Mouse (Mus musculus): ENCODE measurements around the gene Epsti1. TPM values are rescaled to one million over a fixed set of nuclear protein-coding genes. Genes with fewer than 3 reads are reported as not detected.

The Epsti1 gene
- polyA plus RNA-seq, 1 experiment from 2014 or later = 0.42 TPM

- WGBS = 60% methylated on average over 6 of the region's 6 CpGs
- H3K9me3 ChIP-seq = no peaks in the 10 kb centered on the region
- no peak for ATAC-seq (ENCODE audit: insufficient number of reproducible peaks, insufficient read depth, low FRiP score, low TSS enrichment, low read depth)
- H3K4me1 ChIP-seq = no peaks in the 10 kb centered on the region
- H3K4me2 ChIP-seq = no peak overlapping the region
- H3K9ac ChIP-seq = no peak overlapping the region
- H3K4me3 ChIP-seq = no peak overlapping the region
- H3K36me3 ChIP-seq = no peaks in the 10 kb centered on the region
- no peak overlapping the region for H3K27ac ChIP-seq
- no peaks in the 10 kb centered on the region for H3K27me3 ChIP-seq
Observed at GRCm38 (mm10) chr14:77961741-77962140, 57.7 kb downstream of the Epsti1 start.

DNA sequence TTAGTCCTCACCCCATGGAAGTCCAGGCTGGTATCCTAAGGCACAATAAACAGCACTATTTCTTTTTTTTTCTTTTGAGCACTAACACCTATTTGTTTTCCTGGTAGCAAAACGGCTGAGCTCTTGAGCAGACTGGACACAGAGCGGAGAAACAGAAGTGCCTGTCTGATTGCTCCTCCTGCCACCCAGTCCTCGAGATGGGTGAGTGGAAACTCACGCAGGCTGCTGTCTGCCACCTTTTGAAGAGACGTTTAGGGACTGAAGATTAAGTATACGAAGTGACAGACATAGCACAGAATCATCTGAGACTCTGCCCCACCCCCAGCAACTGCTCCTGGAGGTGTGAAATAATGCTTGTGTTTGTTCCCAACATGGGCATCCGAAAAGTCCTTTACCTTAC is 59.5 kb downstream of the Epsti1 start:
- H3K4me3 ChIP-seq = no peak overlapping the region
- H3K4me2 ChIP-seq = no peak overlapping the region
- 67% methylated on average over 7 of the region's 7 CpGs for WGBS
- H3K9me3 ChIP-seq = no peaks in the 10 kb centered on the region
- H3K27ac ChIP-seq = no peak overlapping the region
- H3K27me3 ChIP-seq = no peaks in the 10 kb centered on the region
- no peak for ATAC-seq (ENCODE audit: insufficient number of reproducible peaks, insufficient read depth, low FRiP score, low TSS enrichment, low read depth)
- H3K4me1 ChIP-seq = no peaks in the 10 kb centered on the region
- H3K36me3 ChIP-seq = no peaks in the 10 kb centered on the region
- no peak overlapping the region for H3K9ac ChIP-seq

- ATAC-seq (ENCODE audit: insufficient number of reproducible peaks, insufficient read depth, low FRiP score, low TSS enrichment, low read depth) = no peak
- Histone ChIP-seq H3K36me3 (no peaks in the 10 kb centered on the region), H3K27ac (no peak overlapping the region), H3K4me3 (no peak overlapping the region), H3K4me1 (no peaks in the 10 kb centered on the region), H3K9ac (no peak overlapping the region), H3K9me3 (no peaks in the 10 kb centered on the region), H3K4me2 (no peak overlapping the region), H3K27me3 (no peaks in the 10 kb centered on the region; the same call in 1 of the 2 replicates)
- WGBS = 80% methylated on average over 4 of the region's 4 CpGs
Observed at GRCm38 (mm10) chr14:77971355-77971754, 67.3 kb downstream of the Epsti1 start.

DNA sequence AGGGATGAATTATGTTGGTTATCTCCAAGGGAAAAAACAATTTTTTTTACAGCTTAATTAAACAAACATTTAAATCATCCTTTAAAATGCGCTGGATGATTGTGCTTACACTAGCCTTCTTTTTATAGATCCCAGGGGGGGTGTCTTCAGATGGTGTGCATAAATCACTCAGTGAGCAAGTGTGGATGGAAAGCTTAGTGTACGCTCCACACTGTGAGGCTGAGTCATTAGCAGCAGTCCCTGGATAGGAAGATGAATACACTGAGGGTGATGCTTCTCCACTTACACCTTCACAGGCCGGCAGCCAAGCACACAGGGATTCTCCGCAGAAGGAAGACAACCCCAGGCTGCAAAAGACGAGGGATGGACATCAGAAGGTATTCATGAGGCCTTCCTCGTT is 70.2 kb downstream of the Epsti1 start:
- Histone ChIP-seq H3K27ac (no peak overlapping the region), H3K4me2 (no peak overlapping the region), H3K4me3 (no peak overlapping the region), H3K36me3 (no peaks in the 10 kb centered on the region), H3K9me3 (no peaks in the 10 kb centered on the region), H3K27me3 (no peaks in the 10 kb centered on the region; the same call in 1 of the 2 replicates), H3K4me1 (no peaks in the 10 kb centered on the region), H3K9ac (no peak overlapping the region)
- no peak for ATAC-seq (ENCODE audit: insufficient number of reproducible peaks, insufficient read depth, low FRiP score, low TSS enrichment, low read depth)
- 75% methylated on average over 6 of the region's 6 CpGs for WGBS

DNA sequence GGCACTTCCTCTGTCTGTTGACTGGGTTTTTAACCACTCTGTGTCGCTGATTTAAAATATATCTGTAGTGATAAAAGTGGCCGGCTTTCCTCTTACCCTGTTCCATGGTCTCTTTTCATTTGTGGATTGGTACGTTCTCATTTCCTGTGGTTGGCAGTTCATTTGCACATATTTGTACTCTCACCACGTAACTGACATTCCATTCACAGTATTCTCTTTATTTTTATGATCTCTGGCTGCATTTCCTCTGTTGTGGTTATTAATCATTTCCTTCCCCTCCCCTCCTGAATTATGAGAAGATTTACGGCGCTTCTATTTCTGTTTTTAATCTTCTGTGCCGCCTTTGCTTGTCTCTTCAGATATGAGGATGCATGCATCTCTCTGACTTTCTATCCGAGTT is 71.7 kb downstream of the Epsti1 start:
- no peak overlapping the region for H3K9ac ChIP-seq
- no peak overlapping the region for H3K4me2 ChIP-seq
- ATAC-seq (ENCODE audit: insufficient number of reproducible peaks, insufficient read depth, low FRiP score, low TSS enrichment, low read depth) = no peak

DNA sequence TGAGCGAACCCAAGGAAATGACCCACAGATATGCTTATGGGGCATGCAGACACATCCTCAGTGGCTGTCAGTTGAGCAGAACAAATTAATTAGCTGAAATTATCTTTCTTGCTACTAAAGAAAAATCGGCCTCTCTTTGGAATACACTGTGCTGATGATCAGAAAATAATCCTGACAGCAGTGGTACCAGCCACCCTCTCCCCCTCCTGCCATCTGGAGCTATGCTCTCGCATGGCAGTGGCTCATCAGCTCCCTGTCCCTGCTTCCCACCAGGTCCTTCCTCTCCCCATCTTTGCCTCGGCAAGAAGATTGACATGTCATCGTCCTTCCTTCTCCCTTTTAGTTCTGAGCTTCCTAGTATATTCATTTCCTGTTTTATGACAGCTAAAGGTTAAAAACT is 77.5 kb downstream of the Epsti1 start:
- WGBS = 66% methylated on average over 5 of the region's 5 CpGs
- Histone ChIP-seq H3K9ac (no peak overlapping the region), H3K36me3 (no peaks in the 10 kb centered on the region), H3K4me1 (no peaks in the 10 kb centered on the region), H3K4me2 (no peak overlapping the region), H3K27ac (no peak overlapping the region), H3K27me3 (no peaks in the 10 kb centered on the region), H3K4me3 (no peak overlapping the region), H3K9me3 (no peaks in the 10 kb centered on the region)
- no peak for ATAC-seq (ENCODE audit: insufficient number of reproducible peaks, insufficient read depth, low FRiP score, low TSS enrichment, low read depth)

More for the DNA sequence above, 71.7 kb downstream of the Epsti1 start:
- Histone ChIP-seq H3K27ac (no peak overlapping the region), H3K27me3 (no peaks in the 10 kb centered on the region), H3K36me3 (no peaks in the 10 kb centered on the region), H3K9me3 (no peaks in the 10 kb centered on the region), H3K4me3 (no peak overlapping the region), H3K4me1 (no peaks in the 10 kb centered on the region)
- WGBS = 44% methylated on average over 8 of the region's 8 CpGs

GRCm38 (mm10) chr14:77997731-77998130 is 93.7 kb downstream of the Epsti1 start:
- Histone ChIP-seq H3K27me3 (no peaks in the 10 kb centered on the region), H3K4me3 (no peak overlapping the region), H3K4me1 (0 out of 2 replicates have a peak, but pooled peaks cover 3% of the 10 kb centered on the region), H3K9ac (no peak overlapping the region), H3K27ac (no peak overlapping the region), H3K36me3 (no peaks in the 10 kb centered on the region), H3K9me3 (no peaks in the 10 kb centered on the region), H3K4me2 (no peak overlapping the region)
- ATAC-seq (ENCODE audit: insufficient number of reproducible peaks, insufficient read depth, low FRiP score, low TSS enrichment, low read depth) = no peak

DNA sequence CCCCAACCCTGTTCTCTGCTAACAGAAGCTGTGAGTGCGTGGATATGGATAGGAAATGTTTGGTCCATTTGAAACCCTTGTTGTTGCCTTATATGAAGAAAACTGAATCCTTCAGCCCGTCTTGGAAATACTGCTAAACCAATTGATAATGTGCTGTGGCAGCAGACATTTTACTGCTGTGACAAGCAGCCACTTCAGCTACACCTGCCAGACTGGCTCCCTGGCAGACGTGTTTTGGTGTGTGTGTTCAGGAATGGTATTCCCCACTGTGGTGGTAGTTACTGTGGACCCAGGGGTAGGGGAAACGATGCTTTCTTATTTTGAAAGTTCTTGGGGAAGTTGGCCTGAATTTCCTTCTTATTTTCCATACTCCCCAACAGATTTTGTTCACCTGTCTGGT is 100.4 kb downstream of the Epsti1 start:
- Histone ChIP-seq H3K4me2 (no peak overlapping the region), H3K9ac (no peak overlapping the region), H3K4me1 (no peaks in the 10 kb centered on the region), H3K36me3 (no peaks in the 10 kb centered on the region), H3K4me3 (no peak overlapping the region), H3K27me3 (no peaks in the 10 kb centered on the region), H3K27ac (no peak overlapping the region), H3K9me3 (no peaks in the 10 kb centered on the region)
- ATAC-seq (ENCODE audit: insufficient number of reproducible peaks, insufficient read depth, low FRiP score, low TSS enrichment, low read depth) = no peak
- WGBS = 84% methylated on average over 4 of the region's 4 CpGs

DNA sequence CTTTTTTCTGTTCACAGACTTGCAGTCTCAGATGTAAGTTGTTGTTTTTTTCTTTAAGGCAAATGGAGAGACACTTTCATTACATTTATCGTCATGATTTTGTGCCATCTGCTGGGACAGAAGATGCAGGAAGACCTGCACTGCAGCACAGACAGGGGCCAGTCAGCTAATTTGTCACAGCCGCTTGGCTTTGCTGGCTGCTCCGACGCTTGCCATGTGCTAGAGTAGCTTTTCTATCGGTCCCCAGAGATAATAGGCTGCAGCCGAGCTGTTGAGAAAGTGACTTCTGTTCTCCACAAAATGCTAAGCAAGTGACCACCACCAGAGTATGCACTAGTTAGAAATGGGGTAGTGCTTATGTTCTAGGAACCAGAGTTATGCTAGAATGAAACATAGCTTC is 104.0 kb downstream of the Epsti1 start:
- Histone ChIP-seq H3K27me3 (no peaks in the 10 kb centered on the region), H3K9me3 (no peaks in the 10 kb centered on the region), H3K4me3 (no peak overlapping the region), H3K36me3 (no peaks in the 10 kb centered on the region), H3K27ac (no peak overlapping the region), H3K4me2 (no peak overlapping the region), H3K4me1 (peaks cover 18% of the 10 kb centered on the region), H3K9ac (no peak overlapping the region)
- no peak for ATAC-seq (ENCODE audit: insufficient number of reproducible peaks, insufficient read depth, low FRiP score, low TSS enrichment, low read depth)
- 18% methylated on average over 6 of the region's 6 CpGs for WGBS

GRCm38 (mm10) chr14:78011808-78012207 is 107.8 kb downstream of the Epsti1 start:
- Histone ChIP-seq H3K27me3 (no peaks in the 10 kb centered on the region), H3K27ac (peak overlapping the region; percentile 44; the same call in 1 of the 2 replicates), H3K4me3 (no peak overlapping the region), H3K4me2 (0 out of 2 replicates have a peak overlapping the region, but pooled peaks have one; percentile 0), H3K4me1 (peaks cover 21% of the 10 kb centered on the region), H3K9ac (no peak overlapping the region), H3K36me3 (no peaks in the 10 kb centered on the region), H3K9me3 (no peaks in the 10 kb centered on the region)
- no peak for ATAC-seq (ENCODE audit: insufficient number of reproducible peaks, insufficient read depth, low FRiP score, low TSS enrichment, low read depth)
- WGBS = 56% methylated on average over 10 of the region's 10 CpGs

DNA sequence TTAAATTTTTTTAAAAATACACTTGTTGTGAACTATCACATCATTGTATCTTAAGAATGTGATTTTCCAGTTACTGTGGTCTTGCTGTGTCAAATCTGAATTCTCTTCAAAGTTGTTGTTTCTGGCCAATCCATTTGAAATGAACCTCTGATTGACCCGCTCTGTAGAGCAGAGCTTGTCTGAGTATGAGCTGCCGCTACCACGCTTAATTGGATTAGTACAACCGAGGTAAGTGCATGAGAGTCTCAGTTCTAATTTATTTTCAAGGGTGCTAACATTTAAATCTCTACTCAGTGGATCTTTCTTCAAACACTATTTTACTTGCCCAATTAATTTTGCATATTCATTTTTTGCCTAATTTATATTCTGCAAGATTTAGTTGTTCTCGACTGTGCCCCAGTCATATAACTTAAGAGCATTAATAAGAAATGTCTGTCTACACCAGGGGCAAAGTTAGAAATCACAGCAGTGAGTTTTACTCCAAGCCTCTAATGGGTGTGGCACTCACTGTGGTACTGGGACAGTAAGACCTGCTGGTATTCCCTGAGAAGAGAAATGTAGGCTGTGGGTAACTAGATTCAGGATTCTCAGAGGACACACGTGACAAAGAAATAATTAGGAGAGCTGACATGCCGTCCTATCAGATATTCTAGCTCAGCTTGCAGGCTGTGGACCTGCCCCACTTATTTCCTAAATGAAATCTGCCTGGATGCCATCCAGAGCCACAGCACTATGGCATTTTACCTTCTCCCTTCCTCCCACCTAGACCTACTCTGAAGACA is 111.7 kb downstream of the Epsti1 start:
- 59% methylated on average over 7 of the region's 7 CpGs for WGBS
- peaks cover 25% of the 10 kb centered on the region for H3K4me1 ChIP-seq
- ATAC-seq (ENCODE audit: insufficient number of reproducible peaks, insufficient read depth, low FRiP score, low TSS enrichment, low read depth) = no peak

GRCm38 (mm10) chr14:78016398-78016797 is 112.4 kb downstream of the Epsti1 start:
- no peak overlapping the region for H3K9ac ChIP-seq
- no peak for ATAC-seq (ENCODE audit: insufficient number of reproducible peaks, insufficient read depth, low FRiP score, low TSS enrichment, low read depth)
- no peak overlapping the region for H3K27ac ChIP-seq
- no peaks in the 10 kb centered on the region for H3K27me3 ChIP-seq
- H3K9me3 ChIP-seq = no peaks in the 10 kb centered on the region
- H3K4me1 ChIP-seq = peaks cover 21% of the 10 kb centered on the region
- no peak overlapping the region for H3K4me2 ChIP-seq
- H3K4me3 ChIP-seq = no peak overlapping the region
- WGBS = 50% methylated on average over 4 of the region's 4 CpGs
- H3K36me3 ChIP-seq = no peaks in the 10 kb centered on the region

More for the DNA sequence above, 111.7 kb downstream of the Epsti1 start:
- H3K36me3 ChIP-seq = no peaks in the 10 kb centered on the region
- H3K9ac ChIP-seq = no peak overlapping the region
- H3K4me3 ChIP-seq = no peak overlapping the region
- H3K9me3 ChIP-seq = no peaks in the 10 kb centered on the region
- no peak overlapping the region for H3K4me2 ChIP-seq
- no peaks in the 10 kb centered on the region for H3K27me3 ChIP-seq
- H3K27ac ChIP-seq = no peak overlapping the region

All from embryonic facial prominence, embryonic 13.5 days (tissue).